Mouse (Mus musculus) gastrocnemius, adult 18-20 months (tissue): ENCODE results near the gene Washc4. TPM values are rescaled to one million over a fixed set of nuclear protein-coding genes. Genes with fewer than 3 reads are reported as not detected.

Source experiments
- DNase-seq: peaks from one replicate; pipeline ENCODE4 v3.0.0; 2021; ENCODE audit warnings: low spot score
- total RNA-seq, 2 experiments: library from RNA; stranded (reverse); gene quantifications; 2 replicates each; pipeline ENCODE4 v1.2.3; 2021

Washc4 gene
- total RNA-seq, 2 experiments from 2014 or later, result 8.7 to 9.0 TPM

DNA sequence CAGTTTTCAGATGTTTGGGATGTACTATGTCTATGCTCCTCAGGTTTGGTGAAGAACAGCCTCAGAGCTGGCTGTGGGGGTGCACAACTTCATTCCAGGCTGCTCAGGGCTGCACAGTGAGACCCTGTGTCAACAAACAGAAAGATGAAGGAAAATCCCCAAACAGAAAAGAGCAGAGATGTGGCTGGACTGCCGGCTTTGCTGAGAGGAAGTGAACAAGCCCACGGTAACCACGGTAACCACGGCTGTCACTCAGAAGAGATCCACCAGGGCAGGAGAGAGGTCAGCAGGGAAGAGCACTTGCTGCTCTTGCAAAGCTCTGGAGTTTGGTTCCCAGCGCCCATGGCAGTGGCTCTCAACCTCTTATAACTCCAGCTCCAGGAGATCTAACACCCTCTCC is 90.9 kb downstream of the Washc4 start:
- DNase-seq, result no peak

DNA sequence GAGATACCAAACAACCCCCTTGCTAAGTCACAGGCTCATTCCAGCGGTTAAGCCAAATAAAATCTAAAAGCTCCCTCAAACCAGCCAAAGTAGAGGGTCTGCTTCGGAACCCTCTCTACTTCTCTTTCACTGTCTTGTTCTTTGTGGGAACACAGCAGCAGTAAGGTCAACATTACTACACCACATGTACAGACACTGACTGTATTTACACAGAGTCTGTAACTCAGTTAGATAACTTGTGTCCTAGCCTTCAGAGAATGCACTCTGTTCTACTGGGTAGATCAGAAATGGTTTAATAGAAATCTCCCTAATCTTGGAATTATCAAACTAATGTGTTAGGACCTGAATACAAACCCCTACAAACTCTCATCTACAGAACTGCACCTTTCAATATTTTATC is 92.6 kb downstream of the Washc4 start:
- no peak for DNase-seq

DNA sequence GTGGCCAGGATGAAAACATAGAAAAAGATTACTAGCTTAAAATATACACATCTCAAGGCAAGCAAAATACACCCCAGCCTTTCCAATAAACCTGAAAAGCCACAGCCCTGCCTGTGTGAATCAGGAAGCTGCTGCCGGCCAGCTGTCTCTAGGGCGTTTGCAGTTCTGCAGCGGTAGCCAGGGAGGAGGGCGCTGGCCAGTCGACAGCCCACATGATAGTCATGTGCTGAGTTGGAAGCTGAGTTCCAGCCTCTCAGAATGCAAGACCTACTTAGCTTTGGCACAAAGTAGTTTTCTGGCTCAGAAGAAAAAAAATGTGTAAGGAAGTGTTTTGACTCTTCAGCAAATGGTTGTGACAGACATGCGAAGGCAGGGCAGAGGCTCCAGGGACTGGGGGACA is 93.7 kb downstream of the Washc4 start:
- DNase-seq, result peak; percentile 93

DNA sequence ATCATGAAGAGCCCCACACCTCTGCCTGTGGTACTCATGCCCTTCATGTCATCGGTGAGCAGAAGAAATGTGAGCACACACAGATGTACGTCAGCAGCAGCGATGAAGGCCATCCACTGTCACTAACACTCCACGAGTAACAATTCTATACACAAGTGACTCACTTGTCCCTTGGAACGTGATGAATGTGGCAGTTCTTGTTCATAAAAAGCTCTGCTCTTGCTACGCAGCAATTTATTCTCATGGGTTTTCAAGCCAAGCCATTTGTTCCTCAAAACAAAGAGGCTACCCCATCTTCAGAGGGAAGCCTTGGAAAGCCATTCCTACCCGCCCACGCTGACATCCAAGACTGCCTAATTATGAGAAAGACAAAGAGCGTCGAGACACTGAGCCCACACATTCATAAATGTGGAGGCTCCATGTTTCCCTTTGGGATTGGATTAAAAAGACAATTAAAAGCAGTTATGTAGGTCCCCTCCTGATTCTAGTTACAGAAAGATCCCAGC is 96.4 kb downstream of the Washc4 start:
- no peak for DNase-seq

DNA sequence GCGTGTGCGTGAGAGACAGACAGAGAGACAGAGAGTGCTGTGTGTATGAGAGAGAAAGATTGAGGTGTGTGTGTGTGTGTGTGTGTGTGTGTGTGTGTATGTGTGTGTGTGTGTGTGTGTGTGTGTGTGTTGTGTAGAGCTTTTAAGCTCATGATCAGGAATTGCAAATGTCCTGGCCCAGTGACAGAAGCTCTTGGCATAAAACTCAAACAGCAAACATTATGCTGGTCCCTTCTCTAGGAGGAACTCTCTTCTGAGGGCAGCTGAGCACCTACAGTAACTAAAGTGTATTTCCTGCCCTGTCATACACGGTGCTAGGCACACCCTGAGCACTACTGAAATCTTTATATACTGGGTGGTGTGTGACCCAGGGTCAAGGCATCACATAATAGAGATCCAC is 98.1 kb downstream of the Washc4 start:
- DNase-seq, result no peak

DNA sequence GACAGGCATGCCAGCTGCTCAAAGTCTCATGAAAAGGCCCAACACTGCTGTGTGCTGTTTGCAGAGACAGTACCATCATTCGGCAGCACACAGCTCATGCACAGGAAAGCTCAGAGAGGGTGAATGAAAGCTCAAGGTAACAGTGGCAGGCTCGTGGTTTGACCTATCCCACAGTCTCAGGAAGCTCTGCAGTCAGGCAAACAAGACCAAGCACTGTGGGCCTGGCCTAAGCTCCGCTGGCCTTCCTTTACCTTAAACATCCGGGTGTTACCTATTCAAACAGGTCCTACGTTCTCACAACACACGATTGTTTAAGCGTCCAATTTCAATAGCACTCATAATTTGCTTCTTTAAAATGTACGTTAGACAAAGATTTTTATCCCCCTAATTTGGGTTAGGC is 100.6 kb downstream of the Washc4 start:
- DNase-seq, result no peak

DNA sequence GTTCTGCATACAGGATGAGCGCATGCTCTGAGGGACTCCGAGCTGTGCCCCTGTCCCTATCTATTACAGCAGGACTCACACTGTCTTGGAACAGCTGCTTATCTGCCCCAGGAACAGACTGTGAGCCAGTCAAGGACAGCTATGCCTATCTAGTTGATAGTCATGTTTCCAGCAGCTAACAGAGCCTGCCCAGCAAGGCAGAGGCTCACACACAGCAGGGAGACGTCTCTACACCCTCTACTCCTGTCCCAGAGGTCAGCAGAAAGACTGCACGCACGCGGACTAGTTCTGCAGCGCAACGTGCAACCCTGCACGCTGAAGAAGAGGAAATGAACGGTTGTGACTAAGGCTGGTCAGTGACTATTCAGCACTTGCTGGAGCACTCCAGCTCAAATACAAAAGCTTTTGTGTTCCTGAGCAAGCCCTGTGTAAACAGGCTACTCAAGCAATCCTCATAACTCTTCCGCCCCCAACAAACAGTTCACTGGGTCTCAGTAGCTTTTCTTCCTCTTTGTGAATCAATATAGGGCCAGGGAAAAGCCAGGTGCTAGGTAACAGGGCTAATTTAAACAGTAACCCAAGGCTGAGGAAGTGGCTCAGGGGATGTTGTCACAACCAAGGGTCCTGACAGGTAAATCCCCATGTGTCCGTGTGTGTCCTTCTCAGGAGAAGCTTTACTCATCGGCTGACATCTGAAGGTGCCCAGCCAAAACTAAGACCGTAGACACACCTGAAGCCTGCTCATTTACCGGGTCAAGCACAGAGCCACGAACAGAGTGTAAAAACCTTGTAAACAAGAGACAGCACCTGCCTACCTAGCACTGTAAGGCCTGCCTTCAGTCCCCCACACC is 101.5 kb downstream of the Washc4 start:
- no peak for DNase-seq

DNA sequence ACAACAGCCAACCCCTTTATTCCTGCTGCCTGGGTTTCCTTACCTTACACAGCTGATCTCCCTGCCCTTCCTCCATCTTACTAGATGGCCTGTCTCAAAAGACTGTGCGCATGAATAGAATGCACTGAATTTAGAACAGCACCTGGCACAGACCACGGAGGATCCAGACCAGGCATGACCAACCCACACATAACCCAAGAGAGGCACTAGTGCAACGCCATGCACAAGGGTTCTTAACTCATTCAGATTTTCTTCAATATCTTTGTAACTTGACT is 102.1 kb downstream of the Washc4 start:
- DNase-seq, result no peak

Other genes starting within 250 kb of the Washc4 start
- gene Slc41a2, start 205.9 kb upstream of the Washc4 start, total RNA-seq, result under 1 TPM; 0.50 to 0.53 TPM
- gene D10Wsu102e, start 183.5 kb upstream of the Washc4 start, total RNA-seq, result under 1 TPM; 0.45 to 0.53 TPM
- gene Aldh1l2, start 9.6 kb upstream of the Washc4 start, total RNA-seq, result 1 to 10 TPM; 2.8 to 4.2 TPM
- gene Appl2, start 105.0 kb downstream of the Washc4 start, total RNA-seq, result 10 to 100 TPM; 17.8 to 18.4 TPM
- gene 1500009L16Rik, start 179.1 kb downstream of the Washc4 start, total RNA-seq, result under 1 TPM; 0.27 to 0.88 TPM